Mouse (Mus musculus): ENCODE results near the gene Ttc3. TPM values are rescaled to one million over a fixed set of nuclear protein-coding genes. Genes with fewer than 3 reads are reported as not detected.
"Not testable (repeated sequence)": the region's sequence is repeated elsewhere in the genome, so short reads cannot be mapped to it uniquely, and the experiment has no call there.

The Ttc3 gene
- polyA plus RNA-seq, 1 experiment: 7.4 TPM

- WGBS: 79% methylated on average over 11 of the region's 11 CpGs
- Histone ChIP-seq H3K4me1 (ENCODE audit: control insufficient read depth, insufficient read depth, insufficient read length, low read length) (no peaks in the 10 kb centered on the region), H3K4me3 (ENCODE audit: low read depth, low read length) (no peak overlapping the region), H3K27ac (ENCODE audit: insufficient read depth, low read depth, low read length) (no peak overlapping the region), H3K27me3 (ENCODE audit: control insufficient read depth, insufficient read depth, low read length) (no peaks in the 10 kb centered on the region), H3K36me3 (ENCODE audit: control insufficient read depth, insufficient read depth, low read length) (peaks cover 8% of the 10 kb centered on the region)
- TF ChIP-seq CTCF (IDR thresholded peaks at IDR 0.05; ENCODE audit: extremely low read depth, insufficient read length, insufficient replicate concordance, low read depth, low read length): no peak
- no peak for TF ChIP-seq POLR2A (IDR thresholded peaks at IDR 0.05; ENCODE audit: low read depth, low read length)
Measured at GRCm38 (mm10) chr16:94473086-94473822, 102.8 kb downstream of the Ttc3 start.

GRCm38 (mm10) chr16:94484752-94485535, 114.5 kb downstream of the Ttc3 start:
- no peaks in the 10 kb centered on the region for H3K27me3 ChIP-seq (ENCODE audit: control insufficient read depth, insufficient read depth, low read length)
- H3K36me3 ChIP-seq (ENCODE audit: control insufficient read depth, insufficient read depth, low read length): no peaks in the 10 kb centered on the region
- 70% methylated on average over 11 of the region's 11 CpGs for WGBS
- no peak for TF ChIP-seq CTCF (IDR thresholded peaks at IDR 0.05; ENCODE audit: extremely low read depth, insufficient read length, insufficient replicate concordance, low read depth, low read length)
- TF ChIP-seq POLR2A (IDR thresholded peaks at IDR 0.05; ENCODE audit: low read depth, low read length): no peak
- no peaks in the 10 kb centered on the region for H3K4me1 ChIP-seq (ENCODE audit: control insufficient read depth, insufficient read depth, insufficient read length, low read length)
- no peak overlapping the region for H3K27ac ChIP-seq (ENCODE audit: insufficient read depth, low read depth, low read length)
- H3K4me3 ChIP-seq (ENCODE audit: low read depth, low read length): no peak overlapping the region

- Histone ChIP-seq H3K4me3 (ENCODE audit: low read depth, low read length) (no peak overlapping the region), H3K27me3 (ENCODE audit: control insufficient read depth, insufficient read depth, low read length) (no peaks in the 10 kb centered on the region), H3K4me1 (ENCODE audit: control insufficient read depth, insufficient read depth, insufficient read length, low read length) (no peaks in the 10 kb centered on the region), H3K27ac (ENCODE audit: insufficient read depth, low read depth, low read length) (no peak overlapping the region), H3K36me3 (ENCODE audit: control insufficient read depth, insufficient read depth, low read length) (no peaks in the 10 kb centered on the region)
- 52% methylated on average over 5 of the region's 5 CpGs for WGBS
- TF ChIP-seq POLR2A (IDR thresholded peaks at IDR 0.05; ENCODE audit: low read depth, low read length): no peak
- no peak for TF ChIP-seq CTCF (IDR thresholded peaks at IDR 0.05; ENCODE audit: extremely low read depth, insufficient read length, insufficient replicate concordance, low read depth, low read length)
Measured at GRCm38 (mm10) chr16:94487341-94487740, 116.9 kb downstream of the Ttc3 start.

- 93% methylated on average over 5 of the region's 5 CpGs for WGBS
- H3K27me3 ChIP-seq (ENCODE audit: control insufficient read depth, insufficient read depth, low read length): no peaks in the 10 kb centered on the region
Measured at GRCm38 (mm10) chr16:94489326-94489725, 118.9 kb downstream of the Ttc3 start.

GRCm38 (mm10) chr16:94497176-94497575, 126.8 kb downstream of the Ttc3 start:
- H3K36me3 ChIP-seq (ENCODE audit: control insufficient read depth, insufficient read depth, low read length): peaks cover 38% of the 10 kb centered on the region
- H3K27me3 ChIP-seq (ENCODE audit: control insufficient read depth, insufficient read depth, low read length); H3K4me1 ChIP-seq (ENCODE audit: control insufficient read depth, insufficient read depth, insufficient read length, low read length); H3K27ac ChIP-seq (ENCODE audit: insufficient read depth, low read depth, low read length); H3K4me3 ChIP-seq (ENCODE audit: low read depth, low read length): not testable (repeated sequence)
- 87% methylated on average over 7 of the region's 7 CpGs for WGBS

More at GRCm38 (mm10) chr16:94489326-94489725, 118.9 kb downstream of the Ttc3 start:
- H3K36me3 ChIP-seq (ENCODE audit: control insufficient read depth, insufficient read depth, low read length): no peaks in the 10 kb centered on the region
- no peak overlapping the region for H3K4me3 ChIP-seq (ENCODE audit: low read depth, low read length)
- no peaks in the 10 kb centered on the region for H3K4me1 ChIP-seq (ENCODE audit: control insufficient read depth, insufficient read depth, insufficient read length, low read length)
- TF ChIP-seq CTCF (IDR thresholded peaks at IDR 0.05; ENCODE audit: extremely low read depth, insufficient read length, insufficient replicate concordance, low read depth, low read length) (no peak), POLR2A (IDR thresholded peaks at IDR 0.05; ENCODE audit: low read depth, low read length) (no peak)
- H3K27ac ChIP-seq (ENCODE audit: insufficient read depth, low read depth, low read length): no peak overlapping the region

GRCm38 (mm10) chr16:94497911-94498310, 127.5 kb downstream of the Ttc3 start:
- Histone ChIP-seq H3K27me3 (ENCODE audit: control insufficient read depth, insufficient read depth, low read length) (no peaks in the 10 kb centered on the region), H3K4me3 (ENCODE audit: low read depth, low read length) (no peak overlapping the region), H3K4me1 (ENCODE audit: control insufficient read depth, insufficient read depth, insufficient read length, low read length) (no peaks in the 10 kb centered on the region), H3K27ac (ENCODE audit: insufficient read depth, low read depth, low read length) (peak overlapping the region; percentile 14; the same call in 1 of the 2 replicates), H3K36me3 (ENCODE audit: control insufficient read depth, insufficient read depth, low read length) (peaks cover 39% of the 10 kb centered on the region)
- TF ChIP-seq CTCF (IDR thresholded peaks at IDR 0.05; ENCODE audit: extremely low read depth, insufficient read length, insufficient replicate concordance, low read depth, low read length) (no peak), POLR2A (IDR thresholded peaks at IDR 0.05; ENCODE audit: low read depth, low read length) (no peak)
- 43% methylated on average over 5 of the region's 5 CpGs for WGBS

GRCm38 (mm10) chr16:94504192-94504591, 133.8 kb downstream of the Ttc3 start:
- Histone ChIP-seq H3K4me3 (ENCODE audit: low read depth, low read length) (no peak overlapping the region), H3K36me3 (ENCODE audit: control insufficient read depth, insufficient read depth, low read length) (peaks cover 59% of the 10 kb centered on the region), H3K4me1 (ENCODE audit: control insufficient read depth, insufficient read depth, insufficient read length, low read length) (no peaks in the 10 kb centered on the region), H3K27ac (ENCODE audit: insufficient read depth, low read depth, low read length) (no peak overlapping the region), H3K27me3 (ENCODE audit: control insufficient read depth, insufficient read depth, low read length) (no peaks in the 10 kb centered on the region)
- no peak for TF ChIP-seq CTCF (IDR thresholded peaks at IDR 0.05; ENCODE audit: extremely low read depth, insufficient read length, insufficient replicate concordance, low read depth, low read length)
- TF ChIP-seq POLR2A (IDR thresholded peaks at IDR 0.05; ENCODE audit: low read depth, low read length): no peak
- 86% methylated on average over 5 of the region's 5 CpGs for WGBS
